Mouse (Mus musculus) left cerebral cortex, postnatal 10 days (tissue): ENCODE data around the gene Eif2ak2. TPM values are rescaled to one million over a fixed set of nuclear protein-coding genes. Genes with fewer than 3 reads are reported as not detected.
A peak's percentile ranks its signal among the peaks of the same experiment; 100 is the strongest.

Experiments
- DNase-seq, 2 experiments: peaks; one replicate each; pipeline ENCODE4 v3.0.0; 2021 to 2022; ENCODE audit warnings: low spot score in 2 of 2, mixed read lengths in 1 of 2; ENCODE audit errors: extremely low spot score in 1 of 2
- intact Hi-C: fragments of 180-260 bp; cut with DNase I; formaldehyde crosslinking; loops from one replicate; pipeline ENCODE4 v1.15.1; 2025
- total RNA-seq, 2 experiments: library from RNA; stranded (reverse); gene quantifications; 2 replicates each; pipeline ENCODE4 v1.2.3; 2021

The Eif2ak2 gene
- total RNA-seq, 2 experiments from 2014 or later = 5.0 to 7.2 TPM

GRCm38 (mm10) chr17:78856243-78856642, 26.1 kb downstream of the Eif2ak2 start:
- intact Hi-C loops = no loop called here
- DNase-seq = no peak

- no peak for DNase-seq
- intact Hi-C loops = loop anchor here (5.0 kb wide), 1 partner anchor 40 kb away; no protein-coding TSS in a partner anchor
These were observed 40.0 kb downstream of the Eif2ak2 start for GRCm38 (mm10) chr17:78842271-78842928.

GRCm38 (mm10) chr17:78836056-78836455, 46.3 kb downstream of the Eif2ak2 start:
- intact Hi-C loops = loop anchor here (5.0 kb wide), 1 partner anchor 81 kb away; the partner anchor contains the start of gene Cebpzos
- DNase-seq = no peak

DNA sequence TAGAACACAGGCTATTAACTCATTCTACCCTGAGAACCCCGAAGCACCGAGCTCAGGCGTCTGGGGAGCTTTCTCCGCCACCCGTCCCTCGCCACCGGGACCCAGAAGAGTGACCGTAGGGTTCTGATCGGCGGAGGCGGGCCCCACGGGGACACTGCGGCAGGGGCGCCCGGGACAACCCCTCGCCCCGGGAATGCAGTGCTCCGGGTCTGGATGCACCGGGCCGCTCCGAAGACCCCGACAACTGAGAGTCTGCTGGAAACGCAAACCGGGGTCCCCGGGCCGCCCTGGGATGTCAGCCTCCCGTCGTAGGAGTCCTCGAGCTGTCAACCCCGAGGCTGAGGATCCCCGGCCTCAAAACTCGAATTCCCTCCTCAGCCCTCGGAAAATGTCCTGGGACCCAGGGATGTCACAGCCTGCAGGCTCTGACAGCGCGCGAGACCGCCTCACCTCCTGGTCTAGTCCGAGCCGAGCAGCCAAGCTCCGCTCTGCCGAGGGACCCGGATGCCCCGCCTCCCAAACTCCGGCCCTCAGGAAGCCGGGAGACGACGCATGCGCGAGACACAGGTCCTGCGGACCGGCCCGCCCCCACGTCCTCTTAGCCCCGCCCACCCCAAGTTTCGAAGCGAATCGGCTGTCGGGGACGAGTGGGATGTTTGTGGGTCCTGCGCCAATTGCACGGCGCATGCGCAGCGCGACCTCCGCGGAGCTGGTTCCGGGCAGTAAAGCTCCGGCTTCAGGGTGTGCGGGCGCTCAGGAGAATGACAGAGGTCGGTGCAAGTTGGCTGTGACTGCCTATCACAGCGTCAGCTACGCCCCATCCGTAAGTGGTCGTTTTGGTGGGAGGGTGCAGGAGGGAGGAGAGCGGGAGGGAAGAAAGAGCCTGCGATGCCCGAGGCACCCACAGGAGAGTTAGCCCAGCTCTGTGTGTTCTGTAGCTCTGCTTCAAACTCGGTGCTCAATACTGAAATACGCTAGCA, 47.2 kb downstream of the Eif2ak2 start, which contains the start of the genes Heatr5b and Gpatch11:
Gene Heatr5b, minus strand, starts transcription at position 509 of the 980 bp plus-strand sequence.
Gene Gpatch11, plus strand, starts transcription at position 712 of the 980 bp plus-strand sequence.
- intact Hi-C loops = loop anchor here (5.0 kb wide), 2 partner anchors 82 to 102 kb away; partner anchors contain the start of genes Cebpz, Cebpzos and Ndufaf7
- DNase-seq = peak; percentile 97 to 99

DNA sequence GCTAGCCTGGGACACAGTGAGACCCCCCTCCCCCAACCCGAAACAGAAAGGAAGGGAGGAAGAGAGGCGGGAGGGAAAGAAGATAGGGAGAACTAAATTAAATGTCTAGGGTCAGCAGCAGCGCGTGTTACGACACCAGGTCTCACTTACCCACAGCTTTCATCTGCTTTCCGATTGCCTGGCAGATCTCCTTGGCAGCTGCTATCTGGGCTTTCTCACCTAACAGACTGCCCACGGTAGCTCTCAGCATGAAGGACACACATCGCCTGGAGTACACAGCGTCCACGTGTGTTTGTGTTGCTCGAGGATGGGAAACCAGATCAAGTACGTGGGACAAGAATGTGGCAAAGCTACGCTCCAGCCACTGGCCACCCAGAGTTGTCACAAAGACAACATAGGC, 58.0 kb downstream of the Eif2ak2 start:
- intact Hi-C loops = no loop called here

DNA sequence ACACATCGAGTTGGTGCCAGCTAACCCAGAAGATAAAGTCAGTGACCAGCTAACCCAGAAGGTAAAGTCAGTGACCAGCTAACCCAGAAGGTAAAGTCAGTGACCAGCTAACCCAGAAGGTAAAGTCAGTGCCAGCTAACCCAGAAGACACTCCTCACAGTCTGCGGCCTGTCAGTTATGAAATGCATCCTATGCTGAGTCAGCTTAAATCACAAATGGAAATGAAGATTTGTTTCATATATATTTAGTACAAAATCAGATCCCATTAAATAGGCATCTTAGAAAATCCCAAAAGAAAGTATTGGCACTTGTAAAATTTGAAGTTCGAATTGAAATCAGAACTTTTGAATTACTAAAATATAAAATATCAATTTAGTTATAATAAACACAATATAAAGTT, 72.8 kb downstream of the Eif2ak2 start:
- intact Hi-C loops = loop anchor here (5.0 kb wide), 1 partner anchor 47 kb away; no protein-coding TSS in a partner anchor
- DNase-seq = no peak

More for the DNA sequence above, 58.0 kb downstream of the Eif2ak2 start:
- no peak for DNase-seq

DNA sequence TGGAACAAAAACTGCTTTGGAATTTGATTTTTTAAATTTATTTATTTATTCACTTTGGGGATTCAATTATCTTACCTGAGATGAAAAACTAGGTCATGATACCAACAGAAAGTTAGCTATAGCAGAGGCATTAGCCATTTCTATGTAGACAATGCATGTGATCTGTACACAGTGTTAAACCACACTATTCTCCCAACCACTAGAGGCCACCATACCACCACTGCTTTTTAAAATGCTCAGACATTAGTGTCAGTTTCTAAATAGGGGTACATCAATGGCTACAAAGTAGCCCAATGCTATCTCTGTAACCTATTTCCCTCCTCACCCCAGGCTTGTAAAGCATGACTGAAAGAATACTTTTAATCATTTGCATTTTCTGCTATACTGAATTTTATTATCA, 73.4 kb downstream of the Eif2ak2 start:
- DNase-seq = no peak
- intact Hi-C loops = loop anchor here (5.0 kb wide), 1 partner anchor 47 kb away; no protein-coding TSS in a partner anchor

Other genes with a start within 250 kb of the Eif2ak2 start
- 10 to 100 TPM; 69.0 to 76.0 TPM for gene Strn, start 145.4 kb downstream of the Eif2ak2 start, total RNA-seq
- 10 to 100 TPM; 50.0 to 51.1 TPM for gene Heatr5b, start 47.2 kb downstream of the Eif2ak2 start, total RNA-seq
- gene Gpatch11, start 47.0 kb downstream of the Eif2ak2 start, total RNA-seq = 10 to 100 TPM; 33.3 to 33.7 TPM
- gene Sult6b1, start 24.4 kb upstream of the Eif2ak2 start, total RNA-seq = not detected
- gene Cebpzos, start 33.9 kb upstream of the Eif2ak2 start, total RNA-seq = 10 to 100 TPM; 30.8 to 36.1 TPM
- 10 to 100 TPM; 33.1 to 34.3 TPM for gene Cebpz, start 54.5 kb upstream of the Eif2ak2 start, total RNA-seq
- 10 to 100 TPM; 64.3 to 71.6 TPM for gene Ndufaf7, start 54.6 kb upstream of the Eif2ak2 start, total RNA-seq
- gene Prkd3, start 138.2 kb upstream of the Eif2ak2 start, total RNA-seq = 10 to 100 TPM; 11.0 to 11.4 TPM
- gene Qpct, start 169.3 kb upstream of the Eif2ak2 start, total RNA-seq = 10 to 100 TPM; 13.6 to 16.0 TPM